Mouse (Mus musculus) liver, embryonic 13.5 days (tissue): Measurements from ENCODE around the gene Wfs1. TPM values are rescaled to one million over a fixed set of nuclear protein-coding genes. Genes with fewer than 3 reads are reported as not detected.

Source experiments
- ATAC-seq: fragments of 200-750 bp; cut with Nextera tagmentation; 2 replicates; pipeline ENCODE4 v1.8.0; 2017; ENCODE audit warnings: low read depth, mild to moderate bottlenecking, moderate number of reproducible peaks, moderate library complexity
- DNase-seq: peaks from one replicate; pipeline ENCODE4 v3.0.0; 2022
- H3K27ac ChIP-seq: fragments of 300-500 bp; sonication (generic); 2 replicates; pipeline ENCODE4 v1.5.1; 2015; ENCODE audit warnings: moderate library complexity, mild to moderate bottlenecking, inconsistent platforms
- H3K27me3 ChIP-seq: fragments of 300-500 bp; sonication (generic); 2 replicates; pipeline ENCODE4 v1.6.1; 2015; ENCODE audit warnings: mild to moderate bottlenecking, inconsistent platforms
- H3K36me3 ChIP-seq: fragments of 300-500 bp; sonication (generic); 2 replicates; pipeline ENCODE4 v1.6.1; 2015; ENCODE audit warnings: mild to moderate bottlenecking, inconsistent platforms
- H3K4me1 ChIP-seq: fragments of 300-500 bp; sonication (generic); replicated peaks from 2 replicates; pipeline ENCODE4 v1.6.1; 2015; ENCODE audit warnings: inconsistent platforms
- H3K4me2 ChIP-seq: fragments of 300-500 bp; sonication (generic); 2 replicates; pipeline ENCODE4 v1.6.1; 2015; ENCODE audit warnings: inconsistent platforms, mild to moderate bottlenecking, moderate library complexity
- H3K4me3 ChIP-seq: fragments of 300-500 bp; sonication (generic); replicated peaks from 2 replicates; pipeline ENCODE4 v1.5.1; 2015; ENCODE audit warnings: mild to moderate bottlenecking, inconsistent platforms
- H3K9ac ChIP-seq: fragments of 300-500 bp; sonication (generic); 2 replicates; pipeline ENCODE4 v1.6.1; 2015; ENCODE audit warnings: mild to moderate bottlenecking, inconsistent platforms
- H3K9me3 ChIP-seq: fragments of 300-500 bp; sonication (generic); replicated peaks from 2 replicates; pipeline ENCODE4 v1.6.1; 2016; ENCODE audit warnings: inconsistent platforms
- WGBS: fragments of 180-500 bp; shearing (Covaris S2); methylation state at CpG from one replicate; pipeline ENCODE4 v1.1.7; 2015; ENCODE audit not compliant: insufficient replicate concordance; 5-methylcytosine and 5-hydroxymethylcytosine counted together
- polyA plus RNA-seq: library from polyadenylated mRNA; unstranded; fragments of >200 nt; fragmentation: Nextera tagmentation; extraction: Ambion mirVana; gene quantifications from 2 replicates; pipeline ENCODE4 v1.2.1, GENCODE M21; 2015

Wfs1 gene
- polyA plus RNA-seq, 1 experiment from 2014 or later, result 1.1 TPM

- ATAC-seq (no peak), DNase-seq (no peak)
- Histone ChIP-seq H3K27me3 (no peaks in the 10 kb centered on the region), H3K27ac (no peak overlapping the region), H3K36me3 (no peaks in the 10 kb centered on the region), H3K9ac (no peak overlapping the region), H3K9me3 (no peaks in the 10 kb centered on the region), H3K4me3 (no peak overlapping the region), H3K4me1 (no peaks in the 10 kb centered on the region), H3K4me2 (no peak overlapping the region)
- 80% methylated on average over 4 of the region's 4 CpGs for WGBS
Measured at GRCm38 (mm10) chr5:36982271-36982670, 6.7 kb downstream of the Wfs1 start.

- Histone ChIP-seq H3K4me2 (no peak overlapping the region), H3K27ac (no peak overlapping the region), H3K4me1 (no peaks in the 10 kb centered on the region), H3K9me3 (no peaks in the 10 kb centered on the region), H3K4me3 (no peak overlapping the region), H3K27me3 (no peaks in the 10 kb centered on the region), H3K9ac (no peak overlapping the region), H3K36me3 (no peaks in the 10 kb centered on the region)
- ATAC-seq (no peak), DNase-seq (no peak)
- WGBS, result 55% methylated on average over 7 of the region's 7 CpGs
Measured at GRCm38 (mm10) chr5:36979631-36980030, 9.4 kb downstream of the Wfs1 start.

DNA sequence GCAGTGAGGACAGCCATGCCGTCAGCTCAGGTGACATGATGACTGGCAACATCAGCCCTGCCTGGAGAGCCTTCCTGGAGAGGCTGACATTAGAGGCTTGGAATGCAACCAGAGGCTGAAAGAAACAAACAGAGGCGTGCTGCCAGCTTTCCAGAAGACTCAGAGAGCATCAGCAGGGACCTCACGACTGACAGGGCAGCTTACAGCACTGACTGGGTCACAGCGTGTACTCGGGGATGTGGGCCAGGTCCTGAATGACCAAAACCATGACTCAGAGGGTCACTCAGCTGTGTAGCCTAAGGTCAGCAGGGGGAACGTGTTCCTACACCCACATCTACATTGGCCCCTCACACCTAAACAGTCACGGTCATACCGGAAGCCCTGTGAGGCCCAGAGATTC lies 10.0 kb downstream of the Wfs1 start:
- 65% methylated on average over 8 of the region's 8 CpGs for WGBS
- no peak for ATAC-seq
- no peaks in the 10 kb centered on the region for H3K27me3 ChIP-seq

DNA sequence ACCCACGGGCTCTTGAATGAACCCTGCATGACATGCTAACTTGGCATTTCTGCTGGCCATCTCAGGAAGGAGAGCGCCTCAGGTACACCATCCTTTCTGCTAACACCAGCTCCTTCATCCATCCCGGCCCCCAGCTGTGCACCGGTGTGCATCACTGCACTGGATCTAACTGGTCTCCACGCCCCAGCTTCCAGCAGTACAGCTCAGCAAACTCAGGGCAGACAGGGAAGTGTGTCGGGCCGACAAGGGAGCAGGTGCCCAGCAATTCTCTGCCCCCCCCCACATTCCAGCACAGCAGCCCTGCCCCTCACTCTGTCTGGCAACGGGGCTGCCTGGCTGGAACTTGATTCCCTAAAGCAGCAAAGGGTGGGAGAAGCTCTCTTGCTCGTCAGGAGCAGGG lies 11.2 kb downstream of the Wfs1 start:
- no peak overlapping the region for H3K4me3 ChIP-seq
- no peaks in the 10 kb centered on the region for H3K36me3 ChIP-seq
- H3K9ac ChIP-seq, result no peak overlapping the region
- no peaks in the 10 kb centered on the region for H3K27me3 ChIP-seq
- 65% methylated on average over 9 of the region's 9 CpGs for WGBS
- H3K4me1 ChIP-seq, result no peaks in the 10 kb centered on the region
- H3K4me2 ChIP-seq, result no peak overlapping the region
- ATAC-seq (no peak), DNase-seq (no peak)
- H3K27ac ChIP-seq, result no peak overlapping the region
- no peaks in the 10 kb centered on the region for H3K9me3 ChIP-seq

More for the DNA sequence above, 10.0 kb downstream of the Wfs1 start:
- Histone ChIP-seq H3K9me3 (no peaks in the 10 kb centered on the region), H3K4me3 (no peak overlapping the region), H3K4me1 (no peaks in the 10 kb centered on the region), H3K4me2 (no peak overlapping the region), H3K9ac (no peak overlapping the region), H3K36me3 (no peaks in the 10 kb centered on the region), H3K27ac (no peak overlapping the region)
- no peak for DNase-seq

- H3K27ac ChIP-seq, result no peak overlapping the region
- 69% methylated on average over 13 of the region's 13 CpGs for WGBS
- H3K9ac ChIP-seq, result no peak overlapping the region
- no peak overlapping the region for H3K4me2 ChIP-seq
- no peaks in the 10 kb centered on the region for H3K4me1 ChIP-seq
- no peaks in the 10 kb centered on the region for H3K27me3 ChIP-seq
- no peak overlapping the region for H3K4me3 ChIP-seq
- H3K9me3 ChIP-seq, result no peaks in the 10 kb centered on the region
- DNase-seq (no peak), ATAC-seq (no peak)
- H3K36me3 ChIP-seq, result 0 out of 2 replicates have a peak, but pooled peaks cover 3% of the 10 kb centered on the region
Measured at GRCm38 (mm10) chr5:36975336-36975735, 13.7 kb downstream of the Wfs1 start.

GRCm38 (mm10) chr5:36971587-36971986 lies 17.4 kb downstream of the Wfs1 start:
- Histone ChIP-seq H3K27ac (no peak overlapping the region), H3K36me3 (peaks cover 12% of the 10 kb centered on the region; the same call in 1 of the 2 replicates), H3K4me3 (no peak overlapping the region), H3K27me3 (no peaks in the 10 kb centered on the region), H3K4me2 (no peak overlapping the region), H3K4me1 (no peaks in the 10 kb centered on the region), H3K9me3 (no peaks in the 10 kb centered on the region), H3K9ac (no peak overlapping the region)
- 64% methylated on average over 8 of the region's 8 CpGs for WGBS
- ATAC-seq, result no peak
- no peak for DNase-seq

DNA sequence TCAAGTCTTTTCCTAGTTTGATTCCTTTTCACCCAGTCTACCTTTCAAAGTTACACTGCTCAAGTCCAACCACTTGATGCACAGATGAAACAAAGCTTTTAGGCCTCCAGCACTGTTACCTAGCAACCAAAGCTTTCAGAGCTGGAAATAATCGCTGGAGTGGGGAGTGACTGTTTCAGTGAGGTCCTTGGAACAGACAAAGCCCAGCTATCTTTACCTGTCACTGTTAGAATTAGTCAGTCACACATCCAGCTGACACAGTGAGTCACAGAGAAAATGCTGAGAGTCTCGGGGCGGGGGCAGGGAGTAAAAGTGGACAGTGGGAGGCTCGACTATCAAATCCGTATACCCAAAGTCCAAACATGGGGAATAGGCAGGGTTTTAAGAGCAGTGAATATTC lies 28.5 kb downstream of the Wfs1 start:
- Histone ChIP-seq H3K27ac (no peak overlapping the region), H3K9me3 (no peaks in the 10 kb centered on the region), H3K9ac (no peak overlapping the region), H3K4me2 (no peak overlapping the region), H3K4me3 (no peak overlapping the region), H3K27me3 (no peaks in the 10 kb centered on the region), H3K36me3 (no peaks in the 10 kb centered on the region), H3K4me1 (no peaks in the 10 kb centered on the region)
- no peak for DNase-seq
- no peak for ATAC-seq
- 43% methylated on average over 5 of the region's 5 CpGs for WGBS

- H3K27me3 ChIP-seq, result no peaks in the 10 kb centered on the region
- no peak overlapping the region for H3K9ac ChIP-seq
Measured at GRCm38 (mm10) chr5:36958837-36959236, 30.2 kb downstream of the Wfs1 start.

GRCm38 (mm10) chr5:36955366-36955765 lies 33.6 kb downstream of the Wfs1 start:
- DNase-seq (peak; percentile 7), ATAC-seq (no peak)
- 15% methylated on average over 4 of the region's 4 CpGs for WGBS
- Histone ChIP-seq H3K4me3 (no peak overlapping the region), H3K4me1 (no peaks in the 10 kb centered on the region), H3K27ac (no peak overlapping the region), H3K9me3 (no peaks in the 10 kb centered on the region), H3K36me3 (no peaks in the 10 kb centered on the region), H3K4me2 (no peak overlapping the region), H3K9ac (no peak overlapping the region), H3K27me3 (no peaks in the 10 kb centered on the region)

More at GRCm38 (mm10) chr5:36958837-36959236, 30.2 kb downstream of the Wfs1 start:
- DNase-seq, result peak; percentile 13
- 20% methylated on average over 5 of the region's 5 CpGs for WGBS
- no peak overlapping the region for H3K4me3 ChIP-seq
- no peaks in the 10 kb centered on the region for H3K4me1 ChIP-seq
- no peak overlapping the region for H3K27ac ChIP-seq
- H3K9me3 ChIP-seq, result no peaks in the 10 kb centered on the region
- H3K36me3 ChIP-seq, result no peaks in the 10 kb centered on the region
- no peak overlapping the region for H3K4me2 ChIP-seq
- ATAC-seq, result no peak

DNA sequence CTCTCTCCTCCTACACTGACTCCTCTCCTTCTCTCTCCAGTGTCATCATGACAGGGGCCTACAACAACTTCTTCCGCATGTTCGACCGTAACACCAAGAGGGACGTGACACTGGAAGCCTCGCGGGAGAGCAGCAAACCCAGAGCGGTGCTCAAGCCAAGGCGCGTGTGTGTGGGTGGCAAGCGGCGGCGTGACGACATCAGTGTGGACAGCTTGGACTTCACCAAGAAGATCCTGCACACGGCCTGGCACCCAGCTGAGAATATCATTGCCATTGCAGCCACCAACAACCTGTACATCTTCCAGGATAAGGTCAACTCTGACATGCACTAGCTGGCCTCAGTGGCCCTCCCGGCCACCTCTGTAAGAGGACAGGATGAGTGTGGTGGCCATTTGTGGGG lies 36.7 kb downstream of the Wfs1 start:
- H3K36me3 ChIP-seq, result no peaks in the 10 kb centered on the region
- no peaks in the 10 kb centered on the region for H3K4me1 ChIP-seq
- DNase-seq (no peak), ATAC-seq (no peak)
- no peak overlapping the region for H3K9ac ChIP-seq
- no peak overlapping the region for H3K4me3 ChIP-seq
- no peaks in the 10 kb centered on the region for H3K27me3 ChIP-seq
- no peaks in the 10 kb centered on the region for H3K9me3 ChIP-seq
- no peak overlapping the region for H3K27ac ChIP-seq
- WGBS, result 76% methylated on average over 15 of the region's 15 CpGs
- no peak overlapping the region for H3K4me2 ChIP-seq

DNA sequence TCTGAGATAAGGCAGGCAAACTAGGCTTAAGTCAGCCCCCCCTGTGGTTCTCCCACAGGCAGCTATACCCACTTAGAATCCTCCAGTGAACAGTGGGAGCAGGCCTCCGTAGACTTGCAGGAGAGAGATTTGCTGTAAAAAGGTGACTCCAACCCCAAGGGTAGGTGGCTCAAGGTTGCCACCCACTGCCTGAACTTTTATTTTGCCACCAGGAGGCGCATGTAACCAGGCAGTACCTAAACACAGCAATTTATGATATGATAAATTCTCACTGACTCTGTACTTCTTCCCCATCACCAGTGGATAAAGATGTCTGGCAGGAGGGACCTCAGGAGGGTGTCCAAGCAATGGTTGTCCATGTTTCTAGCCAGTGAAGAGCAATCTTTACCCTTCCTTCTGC lies 38.1 kb downstream of the Wfs1 start:
- H3K9me3 ChIP-seq, result no peaks in the 10 kb centered on the region
- no peaks in the 10 kb centered on the region for H3K27me3 ChIP-seq
- no peak for ATAC-seq
- H3K36me3 ChIP-seq, result no peaks in the 10 kb centered on the region
- no peak overlapping the region for H3K4me3 ChIP-seq
- no peak overlapping the region for H3K4me2 ChIP-seq
- no peak overlapping the region for H3K9ac ChIP-seq
- no peaks in the 10 kb centered on the region for H3K4me1 ChIP-seq
- WGBS, result 27% methylated on average over 2 of the region's 2 CpGs
- no peak overlapping the region for H3K27ac ChIP-seq
- no peak for DNase-seq

DNA sequence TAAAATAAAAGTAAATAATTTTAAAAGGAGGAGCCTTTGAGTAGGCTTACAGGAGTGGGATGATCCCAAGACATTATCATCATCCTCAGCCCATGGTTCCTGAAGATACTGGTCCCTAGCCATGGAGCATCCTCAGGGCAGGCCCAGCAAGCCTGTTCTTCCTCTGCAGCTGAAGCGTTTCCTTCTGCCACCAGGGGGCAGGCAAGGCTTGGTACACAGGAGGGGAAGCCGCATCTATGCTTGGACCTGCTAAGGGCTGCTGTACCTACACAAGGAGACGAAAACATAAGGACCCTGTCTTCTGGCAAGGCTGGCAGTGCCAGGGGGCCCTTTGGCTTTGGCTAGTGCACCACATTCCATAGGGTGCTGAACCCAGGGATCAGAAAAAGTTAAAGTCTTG lies 40.2 kb downstream of the Wfs1 start:
- no peak overlapping the region for H3K4me3 ChIP-seq
- ATAC-seq, result no peak
- 11% methylated on average over 3 of the region's 3 CpGs for WGBS

More for the DNA sequence above, 40.2 kb downstream of the Wfs1 start:
- peak; percentile 10 for DNase-seq
- H3K4me1 ChIP-seq, result no peaks in the 10 kb centered on the region
- H3K27me3 ChIP-seq, result no peaks in the 10 kb centered on the region
- H3K27ac ChIP-seq, result no peak overlapping the region
- no peaks in the 10 kb centered on the region for H3K36me3 ChIP-seq
- H3K4me2 ChIP-seq, result no peak overlapping the region
- H3K9me3 ChIP-seq, result no peaks in the 10 kb centered on the region
- no peak overlapping the region for H3K9ac ChIP-seq
